In the genomic region with DNA sequence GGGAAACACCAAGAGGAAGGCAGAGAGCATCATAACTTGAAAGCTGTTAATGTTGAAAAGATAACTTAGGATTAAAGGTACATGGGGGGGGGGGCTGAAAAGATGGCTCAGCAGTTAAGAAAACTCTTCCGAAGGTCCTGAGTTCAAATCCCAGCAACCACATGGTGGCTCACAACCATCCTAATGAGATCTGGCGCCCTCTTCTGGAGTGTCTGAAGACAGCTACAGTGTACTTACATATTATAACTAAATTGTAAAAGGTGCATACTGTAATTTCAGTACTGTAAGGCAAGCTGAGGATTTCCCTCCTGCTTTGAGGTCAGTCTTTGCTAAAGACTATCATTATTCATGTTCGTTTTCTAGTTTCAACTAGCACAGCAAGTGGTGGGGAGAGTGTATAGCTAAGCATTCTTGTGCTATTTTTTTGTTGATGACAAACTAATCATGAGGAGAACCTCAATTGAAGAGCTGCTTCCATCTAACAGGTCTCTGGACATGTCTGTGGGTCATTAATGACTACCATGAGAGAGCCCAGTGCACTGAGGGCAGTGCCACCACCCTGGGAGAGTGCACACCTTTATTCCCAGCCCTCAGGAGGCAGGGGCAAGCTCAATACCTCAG, we compare ENCODE assay signal across 8 mouse cellular contexts. TPM values are rescaled to one million over a fixed set of nuclear protein-coding genes. Genes with fewer than 3 reads are reported as not detected.
DNase-seq lines count a peak whose midpoint lies in the region; ATAC-seq lines count a peak whose summit lies in the region.

No protein-coding gene starts in this region.

- WGBS in kidney, embryonic 15.5 days, result 67% methylated on average over 3 of the region's 3 CpGs
- 67% methylated on average over 3 of the region's 3 CpGs for WGBS in hindbrain, embryonic 11.5 days

- H3K27ac ChIP-seq in kidney, embryonic 15.5 days, result peak overlapping the region; percentile 93
- peak overlapping the region; percentile 87 for H3K27ac ChIP-seq in hindbrain, embryonic 11.5 days (ENCODE audit: low read depth, low read length)

- H3K9ac ChIP-seq in kidney, embryonic 15.5 days, result peak overlapping the region; percentile 85
- peak overlapping the region; percentile 82 for H3K9ac ChIP-seq in hindbrain, embryonic 11.5 days (ENCODE audit: low read depth, low read length)

- H3K4me1 ChIP-seq in kidney, embryonic 15.5 days, result peaks cover 36% of the 10 kb centered on the region
- peaks cover 2% of the 10 kb centered on the region; the same call in 1 of the 2 replicates for H3K4me1 ChIP-seq in hindbrain, embryonic 11.5 days (replicated peaks; ENCODE audit: control insufficient read depth, insufficient read depth, low read length)

- ATAC-seq in kidney, embryonic 15.5 days (replicated peaks; ENCODE audit: low FRiP score), result no peak
- ATAC-seq in hindbrain, embryonic 11.5 days (ENCODE audit: low FRiP score), result no peak

- H3K36me3 ChIP-seq in kidney, embryonic 15.5 days, result peaks cover 34% of the 10 kb centered on the region
- no peaks in the 10 kb centered on the region for H3K36me3 ChIP-seq in hindbrain, embryonic 11.5 days (ENCODE audit: control insufficient read depth, insufficient read depth, low read length)

- H3K4me3 ChIP-seq in kidney, embryonic 15.5 days (replicated peaks), result peak overlapping the region; percentile 68
- H3K4me3 ChIP-seq in hindbrain, embryonic 11.5 days (ENCODE audit: low read depth, low read length), result peak overlapping the region; percentile 89; the same call in 1 of the 2 replicates

- no peaks in the 10 kb centered on the region for H3K9me3 ChIP-seq in kidney, embryonic 15.5 days (replicated peaks)
- no peaks in the 10 kb centered on the region for H3K9me3 ChIP-seq in hindbrain, embryonic 11.5 days (ENCODE audit: control insufficient read depth, low read length)

- no peaks in the 10 kb centered on the region for H3K27me3 ChIP-seq in kidney, embryonic 15.5 days
- H3K27me3 ChIP-seq in hindbrain, embryonic 11.5 days (ENCODE audit: control insufficient read depth, insufficient read depth, low read length), result no peaks in the 10 kb centered on the region

- no peak for DNase-seq in kidney, adult 11 months
- peak; percentile 57 for DNase-seq in ZHBTc4 (ENCODE audit: low read depth, low spot score)
- DNase-seq in hindbrain, embryonic 11.5 days (ENCODE audit: low spot score), result peak; percentile 23
- peak; percentile 27 for DNase-seq in lung, postnatal 10 days
- DNase-seq in thymus, postnatal 4 days, result peak; percentile 60
- DNase-seq in ovary, adult 18-20 months (ENCODE audit: low spot score), result no peak
- no peak for DNase-seq in layer of hippocampus, postnatal 25 days (ENCODE audit: extremely low spot score in 1 of 2, low spot score in 1 of 2)

- peak overlapping the region; percentile 80 for H3K4me2 ChIP-seq in kidney, embryonic 15.5 days
- H3K4me2 ChIP-seq in hindbrain, embryonic 11.5 days (replicated peaks; ENCODE audit: low read depth, low read length), result peak overlapping the region; percentile 78

RNA-seq across cellular contexts. Expression of gene Snrpg, which starts 0.9 kb away (rescaled TPM):
- 665 and 702 TPM in 2 replicates for polyA plus RNA-seq in kidney, embryonic 15.5 days (2015; fragmentation: Nextera tagmentation; extraction: Ambion mirVana)
- polyA plus RNA-seq in hindbrain, embryonic 11.5 days (2014; fragmentation: Nextera tagmentation; extraction: Ambion mirVana), result 610 and 651 TPM in 2 replicates
- 10 to 100 TPM; 77.8 to 78.4 TPM for total RNA-seq in layer of hippocampus, postnatal 25 days (2021)

RNA-seq across cellular contexts. Expression of gene Fam136a, which starts 4.8 kb away (rescaled TPM):
- 145 and 148 TPM in 2 replicates for polyA plus RNA-seq in kidney, embryonic 15.5 days (2015; fragmentation: Nextera tagmentation; extraction: Ambion mirVana)
- 137 and 140 TPM in 2 replicates for polyA plus RNA-seq in hindbrain, embryonic 11.5 days (2014; fragmentation: Nextera tagmentation; extraction: Ambion mirVana)
- total RNA-seq in layer of hippocampus, postnatal 25 days (2021), result 10 to 100 TPM; 32.8 TPM

RNA-seq across cellular contexts. Expression of gene Pcyox1, which starts 26.8 kb away (rescaled TPM):
- 97.6 and 99.1 TPM in 2 replicates for polyA plus RNA-seq in kidney, embryonic 15.5 days (2015; fragmentation: Nextera tagmentation; extraction: Ambion mirVana)
- 107 and 109 TPM in 2 replicates for polyA plus RNA-seq in hindbrain, embryonic 11.5 days (2014; fragmentation: Nextera tagmentation; extraction: Ambion mirVana)
- total RNA-seq in layer of hippocampus, postnatal 25 days (2021), result 100 to 1,000 TPM in 1 of 2 experiments, 10 to 100 TPM in 1; 96.7 to 126 TPM

RNA-seq across cellular contexts. Expression of gene Tia1, which starts 33.8 kb away (rescaled TPM):
- 218 and 219 TPM in 2 replicates for polyA plus RNA-seq in kidney, embryonic 15.5 days (2015; fragmentation: Nextera tagmentation; extraction: Ambion mirVana)
- polyA plus RNA-seq in hindbrain, embryonic 11.5 days (2014; fragmentation: Nextera tagmentation; extraction: Ambion mirVana), result 270 and 292 TPM in 2 replicates
- total RNA-seq in layer of hippocampus, postnatal 25 days (2021), result 100 to 1,000 TPM; 114 to 168 TPM

RNA-seq across cellular contexts. Expression of gene Gm44790, which starts 56.3 kb away (rescaled TPM):
- polyA plus RNA-seq in kidney, embryonic 15.5 days (2015; fragmentation: Nextera tagmentation; extraction: Ambion mirVana), result 0.43 and 0.51 TPM in 2 replicates
- polyA plus RNA-seq in hindbrain, embryonic 11.5 days (2014; fragmentation: Nextera tagmentation; extraction: Ambion mirVana), result not detected in 2 replicates
- 1 to 10 TPM in 1 of 2 experiments, under 1 TPM in 1; 0.92 to 3.0 TPM for total RNA-seq in layer of hippocampus, postnatal 25 days (2021)

Comparison
In these comparisons a context has a peak if more than half of its experiments do, and no peak if none do; other contexts are left out.
1. DNase-seq: peak in ZHBTc4 (single experiment), hindbrain, embryonic 11.5 days (single experiment), lung, postnatal 10 days (single experiment) and thymus, postnatal 4 days (single experiment); none in kidney, adult 11 months (single experiment), ovary, adult 18-20 months (single experiment) and layer of hippocampus, postnatal 25 days (0 of 2).